Mouse (Mus musculus): ENCODE measurements around the gene Ndufa5.

- TF ChIP-seq CTCF (conservative IDR thresholded peaks at IDR 0.05; ENCODE audit: insufficient read depth, insufficient read length, low read depth, low read length) = no peak
- no peak for TF ChIP-seq POLR2A (IDR thresholded peaks at IDR 0.05; ENCODE audit: low read depth, low read length)
Observed at GRCm38 (mm10) chr6:24564886-24565285, 37.1 kb upstream of the Ndufa5 start.
